Mouse (Mus musculus): Measurements from ENCODE around the gene Capn12. TPM values are rescaled to one million over a fixed set of nuclear protein-coding genes. Genes with fewer than 3 reads are reported as not detected.
A peak's percentile ranks its signal among the peaks of the same experiment; 100 is the strongest.

Gene Capn12
- polyA plus RNA-seq, 1 experiment from 2014 or later = 0.23 TPM

DNA sequence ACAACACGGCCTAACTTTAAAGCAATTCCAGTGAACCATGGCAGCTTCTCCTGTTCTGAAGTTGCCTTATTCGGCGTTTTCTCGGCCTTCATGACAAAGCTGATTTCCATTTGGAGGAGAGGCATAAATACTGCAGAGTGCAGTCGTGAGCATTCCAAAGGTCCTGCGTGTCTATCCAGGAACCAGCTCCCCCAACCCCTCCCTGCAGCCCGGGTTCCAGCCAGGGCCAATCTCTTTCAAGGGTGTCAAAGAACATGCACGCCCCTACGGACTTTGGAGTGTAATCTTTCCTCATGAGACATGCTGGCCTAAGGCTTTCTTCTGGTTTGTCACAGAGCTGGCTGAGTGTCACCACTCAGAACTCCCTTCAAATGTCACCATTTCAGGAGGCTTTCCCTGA is 44.1 kb downstream of the Capn12 start:
- H3K4me2 ChIP-seq (ENCODE audit: low read length) = peak overlapping the region; percentile 35
- H3K4me3 ChIP-seq (ENCODE audit: low read depth, low read length) = no peak overlapping the region
- ATAC-seq (replicated peaks; ENCODE audit: low FRiP score, low TSS enrichment, low read depth) = peak; percentile 84
- peaks cover 68% of the 10 kb centered on the region for H3K4me1 ChIP-seq (replicated peaks; ENCODE audit: control insufficient read depth, insufficient read depth, low read length)
- no peaks in the 10 kb centered on the region for H3K9me3 ChIP-seq (ENCODE audit: control insufficient read depth, low read length)
- H3K27ac ChIP-seq (ENCODE audit: low read depth) = peak overlapping the region; percentile 88
- peak overlapping the region; percentile 5; the same call in 1 of the 2 replicates for H3K9ac ChIP-seq (ENCODE audit: low read length)
- H3K27me3 ChIP-seq (replicated peaks; ENCODE audit: control insufficient read depth, insufficient read depth, low read length) = no peaks in the 10 kb centered on the region
- peaks cover 10% of the 10 kb centered on the region; the same call in 1 of the 2 replicates for H3K36me3 ChIP-seq (ENCODE audit: control insufficient read depth, insufficient read depth, low read length)
- DNase-seq (ENCODE audit: low spot score) = peak; percentile 85
- 14% methylated on average over 9 of the region's 9 CpGs for WGBS

DNA sequence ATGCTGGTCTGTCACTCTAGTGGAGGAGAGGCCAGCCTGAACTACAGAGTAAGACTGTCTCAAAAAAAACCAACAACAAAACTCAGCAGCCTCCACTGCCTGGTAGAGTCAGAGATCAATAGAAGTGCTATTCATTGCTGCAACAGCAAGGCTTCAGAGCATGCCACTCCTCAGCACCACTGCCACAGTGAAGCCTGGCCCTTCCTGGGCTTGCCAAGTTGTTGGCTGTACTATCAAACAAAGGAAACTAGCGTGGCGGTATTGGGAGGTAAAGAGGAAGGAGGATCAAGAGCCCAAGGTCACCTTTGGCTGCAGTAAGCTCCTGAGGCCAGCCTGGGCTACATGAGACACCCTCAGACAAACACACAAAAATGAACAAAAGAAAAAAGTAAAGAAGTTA is 45.0 kb downstream of the Capn12 start:
- Histone ChIP-seq H3K4me1 (replicated peaks; ENCODE audit: control insufficient read depth, insufficient read depth, low read length) (peaks cover 70% of the 10 kb centered on the region), H3K27ac (ENCODE audit: low read depth) (peak overlapping the region; percentile 88), H3K27me3 (replicated peaks; ENCODE audit: control insufficient read depth, insufficient read depth, low read length) (no peaks in the 10 kb centered on the region), H3K9me3 (ENCODE audit: control insufficient read depth, low read length) (no peaks in the 10 kb centered on the region), H3K36me3 (ENCODE audit: control insufficient read depth, insufficient read depth, low read length) (peaks cover 6% of the 10 kb centered on the region; the same call in 1 of the 2 replicates), H3K4me3 (ENCODE audit: low read depth, low read length) (no peak overlapping the region), H3K9ac (ENCODE audit: low read length) (no peak overlapping the region), H3K4me2 (ENCODE audit: low read length) (no peak overlapping the region)
- ATAC-seq (replicated peaks; ENCODE audit: low FRiP score, low TSS enrichment, low read depth) (no peak), DNase-seq (ENCODE audit: low spot score) (no peak)
- 37% methylated on average over 2 of the region's 2 CpGs for WGBS

DNA sequence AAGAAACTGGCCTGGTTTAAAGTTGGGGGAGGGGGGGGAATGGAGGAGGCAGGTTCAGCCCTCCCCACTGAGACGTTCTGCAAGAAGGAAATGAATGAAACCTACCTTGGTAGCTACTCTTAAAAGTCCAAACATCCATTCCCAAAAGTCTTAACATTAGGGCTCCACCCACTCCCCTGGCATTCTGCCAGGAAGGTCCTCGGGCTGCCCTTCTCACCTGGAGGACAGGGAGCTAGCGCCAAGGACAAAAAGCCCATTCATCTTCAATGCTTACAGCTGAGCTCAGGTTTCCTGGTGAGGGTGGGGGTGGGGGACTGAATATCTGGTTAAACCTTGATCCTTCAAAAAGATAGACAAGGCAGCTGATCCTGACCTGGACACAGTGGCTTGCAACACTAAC is 48.2 kb downstream of the Capn12 start:
- H3K27me3 ChIP-seq (replicated peaks; ENCODE audit: control insufficient read depth, insufficient read depth, low read length) = no peaks in the 10 kb centered on the region
- H3K36me3 ChIP-seq (ENCODE audit: control insufficient read depth, insufficient read depth, low read length) = peaks cover 8% of the 10 kb centered on the region; the same call in 1 of the 2 replicates
- whole genome bisulfite sequencing = 13% methylated on average over 3 of the region's 3 CpGs
- no peak overlapping the region for H3K9ac ChIP-seq (ENCODE audit: low read length)
- H3K27ac ChIP-seq (ENCODE audit: low read depth) = peak overlapping the region; percentile 36
- DNase-seq (ENCODE audit: low spot score) = no peak
- H3K4me1 ChIP-seq (replicated peaks; ENCODE audit: control insufficient read depth, insufficient read depth, low read length) = peaks cover 57% of the 10 kb centered on the region
- no peaks in the 10 kb centered on the region for H3K9me3 ChIP-seq (ENCODE audit: control insufficient read depth, low read length)
- H3K4me3 ChIP-seq (ENCODE audit: low read depth, low read length) = no peak overlapping the region
- no peak overlapping the region for H3K4me2 ChIP-seq (ENCODE audit: low read length)
- ATAC-seq (replicated peaks; ENCODE audit: low FRiP score, low TSS enrichment, low read depth) = no peak

DNA sequence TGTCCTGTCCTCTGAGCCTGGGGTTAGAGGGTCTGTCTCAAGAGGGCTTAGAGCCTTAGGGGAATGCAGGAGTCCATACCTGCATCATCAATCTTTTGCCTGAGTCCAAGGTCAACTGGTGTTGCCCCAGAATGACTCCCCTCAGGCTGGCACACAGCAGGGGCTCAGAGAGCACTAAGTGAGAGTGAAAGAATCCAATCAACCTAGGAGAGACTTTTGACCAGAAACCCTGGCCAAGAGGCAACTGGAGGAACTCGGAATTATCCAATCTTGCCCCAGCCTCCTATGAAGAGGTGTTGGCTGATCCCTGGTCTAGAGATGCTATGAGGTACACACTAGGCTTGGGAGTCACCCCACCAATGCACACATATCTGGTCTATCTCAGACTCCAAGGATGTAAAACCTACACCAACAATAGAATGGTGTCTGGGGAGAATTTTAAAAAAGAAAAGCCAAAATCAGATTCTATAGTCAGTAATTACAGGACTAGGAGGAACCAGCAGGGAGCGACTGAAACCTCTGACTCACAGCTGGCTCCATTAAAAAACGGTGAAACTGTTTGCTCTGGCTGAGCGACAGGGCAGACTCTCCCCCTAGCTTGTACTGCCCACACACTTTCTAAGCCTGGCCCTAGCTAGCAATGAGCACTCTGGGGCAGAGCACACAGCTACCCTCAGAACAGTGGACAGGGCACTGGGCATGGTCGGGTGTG is 49.3 kb downstream of the Capn12 start:
- Histone ChIP-seq H3K4me2 (ENCODE audit: low read length) (no peak overlapping the region), H3K36me3 (ENCODE audit: control insufficient read depth, insufficient read depth, low read length) (peaks cover 10% of the 10 kb centered on the region; the same call in 1 of the 2 replicates), H3K9ac (ENCODE audit: low read length) (no peak overlapping the region), H3K9me3 (ENCODE audit: control insufficient read depth, low read length) (no peaks in the 10 kb centered on the region), H3K27me3 (replicated peaks; ENCODE audit: control insufficient read depth, insufficient read depth, low read length) (no peaks in the 10 kb centered on the region), H3K4me3 (ENCODE audit: low read depth, low read length) (no peak overlapping the region), H3K27ac (ENCODE audit: low read depth) (peak overlapping the region; percentile 55), H3K4me1 (replicated peaks; ENCODE audit: control insufficient read depth, insufficient read depth, low read length) (peaks cover 47% of the 10 kb centered on the region)
- WGBS = 48% methylated on average over 5 of the region's 5 CpGs
- no peak for DNase-seq (ENCODE audit: low spot score)
- no peak for ATAC-seq (replicated peaks; ENCODE audit: low FRiP score, low TSS enrichment, low read depth)

DNA sequence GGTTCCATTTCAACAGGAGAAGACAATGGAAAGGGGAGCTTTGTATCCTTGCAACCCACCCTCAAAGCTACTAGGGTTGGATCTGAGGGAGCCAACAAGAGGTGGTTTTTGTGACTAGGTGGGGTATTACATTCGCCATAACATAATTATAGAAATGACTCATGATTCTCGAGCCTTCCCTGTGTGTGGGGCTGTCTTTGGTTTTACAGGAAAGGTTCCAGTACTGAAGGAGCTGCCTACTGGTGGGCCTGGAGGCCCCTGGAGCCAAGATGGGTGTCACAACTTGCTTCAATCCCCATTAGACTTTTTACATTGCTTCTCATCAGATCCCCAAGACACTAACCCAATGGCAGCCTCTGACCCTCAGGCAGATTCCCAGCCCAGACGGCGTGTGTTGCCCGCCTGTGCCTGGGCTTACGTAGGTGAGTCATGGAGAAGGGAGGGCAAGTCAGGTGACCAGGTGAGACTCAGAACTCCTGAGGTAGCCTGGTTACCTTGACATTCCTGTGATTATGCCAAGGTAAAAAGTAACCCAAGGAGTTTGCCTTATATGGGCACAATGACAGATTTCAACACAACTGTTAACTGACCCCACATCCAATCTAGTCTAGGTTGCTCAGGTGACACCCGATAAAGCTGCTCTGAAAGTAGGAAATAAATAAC is 49.9 kb downstream of the Capn12 start:
- Histone ChIP-seq H3K4me1 (replicated peaks; ENCODE audit: control insufficient read depth, insufficient read depth, low read length) (peaks cover 40% of the 10 kb centered on the region), H3K27me3 (replicated peaks; ENCODE audit: control insufficient read depth, insufficient read depth, low read length) (no peaks in the 10 kb centered on the region), H3K9ac (ENCODE audit: low read length) (no peak overlapping the region), H3K4me3 (ENCODE audit: low read depth, low read length) (no peak overlapping the region), H3K9me3 (ENCODE audit: control insufficient read depth, low read length) (no peaks in the 10 kb centered on the region), H3K4me2 (ENCODE audit: low read length) (no peak overlapping the region), H3K36me3 (ENCODE audit: control insufficient read depth, insufficient read depth, low read length) (peaks cover 15% of the 10 kb centered on the region; the same call in 1 of the 2 replicates), H3K27ac (ENCODE audit: low read depth) (peak overlapping the region; percentile 65; the same call in 1 of the 2 replicates)
- no peak for DNase-seq (ENCODE audit: low spot score)
- WGBS = 76% methylated on average over 7 of the region's 7 CpGs
- peak; percentile 76 for ATAC-seq (replicated peaks; ENCODE audit: low FRiP score, low TSS enrichment, low read depth)

DNA sequence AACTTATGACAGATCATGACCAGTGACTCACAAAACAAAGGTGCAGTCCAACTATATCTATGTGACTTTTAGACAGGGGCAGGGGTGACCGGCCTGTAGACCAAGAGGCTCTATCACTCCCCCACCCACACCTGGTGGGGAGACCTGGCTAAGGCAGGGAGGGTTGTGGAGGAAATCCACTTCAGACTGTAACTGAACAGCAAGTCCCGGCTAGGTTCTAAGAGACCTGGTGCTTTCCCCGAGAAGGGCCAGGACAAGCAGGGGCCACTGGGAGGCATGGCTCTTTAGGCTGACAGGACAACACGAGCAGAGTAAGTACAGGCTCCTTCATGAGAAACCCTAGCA is 50.4 kb downstream of the Capn12 start:
- peak overlapping the region; percentile 65; the same call in 1 of the 2 replicates for H3K27ac ChIP-seq (ENCODE audit: low read depth)
- no peak overlapping the region for H3K4me2 ChIP-seq (ENCODE audit: low read length)
- no peak overlapping the region for H3K4me3 ChIP-seq (ENCODE audit: low read depth, low read length)
- peak; percentile 65; the same call in 1 of the 2 replicates for ATAC-seq (replicated peaks; ENCODE audit: low FRiP score, low TSS enrichment, low read depth)
- H3K27me3 ChIP-seq (replicated peaks; ENCODE audit: control insufficient read depth, insufficient read depth, low read length) = no peaks in the 10 kb centered on the region
- no peak for DNase-seq (ENCODE audit: low spot score)
- peaks cover 20% of the 10 kb centered on the region; the same call in 1 of the 2 replicates for H3K36me3 ChIP-seq (ENCODE audit: control insufficient read depth, insufficient read depth, low read length)
- peaks cover 39% of the 10 kb centered on the region for H3K4me1 ChIP-seq (replicated peaks; ENCODE audit: control insufficient read depth, insufficient read depth, low read length)
- H3K9ac ChIP-seq (ENCODE audit: low read length) = no peak overlapping the region
- WGBS = 82% methylated on average over 4 of the region's 4 CpGs
- H3K9me3 ChIP-seq (ENCODE audit: control insufficient read depth, low read length) = no peaks in the 10 kb centered on the region

DNA sequence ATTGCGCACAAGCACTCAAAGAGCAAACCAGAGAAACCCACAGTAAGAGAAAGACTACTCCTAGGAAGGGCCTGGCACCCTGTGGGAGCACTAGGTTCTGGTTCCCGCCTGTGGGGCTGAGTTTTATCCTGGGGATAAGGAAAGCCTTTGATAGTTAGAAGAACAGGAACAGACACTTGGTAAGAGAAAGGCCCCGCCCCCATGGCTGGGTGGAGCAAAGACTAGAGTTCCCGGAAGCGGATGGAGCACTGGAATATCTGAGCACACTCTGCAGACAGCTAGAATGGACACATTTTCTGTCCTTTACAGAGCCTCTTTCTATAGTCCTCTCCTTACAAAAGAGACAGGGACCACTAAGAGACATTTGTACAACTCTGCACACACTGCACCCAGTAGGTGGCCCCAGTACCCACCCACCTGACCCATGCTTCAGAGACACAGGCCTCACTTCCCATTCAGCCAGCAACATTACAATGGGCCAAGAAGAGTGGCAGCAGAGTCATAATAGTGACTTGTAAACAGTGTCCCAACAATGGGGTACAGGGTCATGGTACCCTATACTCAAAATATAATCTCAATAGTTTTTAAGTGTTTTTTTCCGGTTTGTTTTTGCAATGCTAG is 51.3 kb downstream of the Capn12 start:
- Histone ChIP-seq H3K9ac (ENCODE audit: low read length) (no peak overlapping the region), H3K27me3 (replicated peaks; ENCODE audit: control insufficient read depth, insufficient read depth, low read length) (no peaks in the 10 kb centered on the region), H3K36me3 (ENCODE audit: control insufficient read depth, insufficient read depth, low read length) (peaks cover 22% of the 10 kb centered on the region; the same call in 1 of the 2 replicates), H3K4me2 (ENCODE audit: low read length) (no peak overlapping the region), H3K4me1 (replicated peaks; ENCODE audit: control insufficient read depth, insufficient read depth, low read length) (peaks cover 47% of the 10 kb centered on the region), H3K9me3 (ENCODE audit: control insufficient read depth, low read length) (no peaks in the 10 kb centered on the region), H3K4me3 (ENCODE audit: low read depth, low read length) (no peak overlapping the region), H3K27ac (ENCODE audit: low read depth) (no peak overlapping the region)
- WGBS = 59% methylated on average over 6 of the region's 6 CpGs
- ATAC-seq (replicated peaks; ENCODE audit: low FRiP score, low TSS enrichment, low read depth) (no peak), DNase-seq (ENCODE audit: low spot score) (no peak)

DNA sequence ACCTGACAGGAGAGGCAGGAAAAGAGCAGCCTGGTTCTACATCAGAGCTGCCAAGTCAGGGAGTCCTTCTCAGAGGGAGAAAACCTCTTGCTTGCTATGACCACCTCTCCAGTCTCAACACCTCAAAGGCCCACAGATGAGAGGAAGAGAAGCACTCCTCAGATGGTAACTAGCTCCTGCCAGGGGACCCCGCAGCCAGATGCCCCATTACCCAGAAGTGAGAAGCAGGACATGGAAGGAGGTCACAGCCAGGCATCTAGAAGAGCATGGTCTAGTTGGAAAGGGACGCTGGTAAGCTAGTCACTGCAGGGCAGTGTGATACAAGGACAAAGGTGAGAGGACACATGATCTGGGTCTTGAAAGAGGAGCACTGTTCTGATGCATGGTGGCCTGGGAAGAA is 52.6 kb downstream of the Capn12 start:
- H3K27me3 ChIP-seq (replicated peaks; ENCODE audit: control insufficient read depth, insufficient read depth, low read length) = no peaks in the 10 kb centered on the region
- WGBS = 90% methylated on average over 2 of the region's 2 CpGs
- peaks cover 20% of the 10 kb centered on the region; the same call in 1 of the 2 replicates for H3K36me3 ChIP-seq (ENCODE audit: control insufficient read depth, insufficient read depth, low read length)
- DNase-seq (ENCODE audit: low spot score) = no peak
- H3K27ac ChIP-seq (ENCODE audit: low read depth) = no peak overlapping the region
- H3K4me3 ChIP-seq (ENCODE audit: low read depth, low read length) = no peak overlapping the region
- no peak for ATAC-seq (replicated peaks; ENCODE audit: low FRiP score, low TSS enrichment, low read depth)
- H3K9me3 ChIP-seq (ENCODE audit: control insufficient read depth, low read length) = no peaks in the 10 kb centered on the region
- no peak overlapping the region for H3K4me2 ChIP-seq (ENCODE audit: low read length)
- H3K4me1 ChIP-seq (replicated peaks; ENCODE audit: control insufficient read depth, insufficient read depth, low read length) = peaks cover 46% of the 10 kb centered on the region
- H3K9ac ChIP-seq (ENCODE audit: low read length) = no peak overlapping the region

Data from intestine, embryonic 14.5 days (tissue).